Mouse (Mus musculus) right cerebral cortex, postnatal 10 days (tissue): ENCODE data around the gene Ulbp1.
"Not testable (repeated sequence)": the region's sequence is repeated elsewhere in the genome, so short reads cannot be mapped to it uniquely, and the experiment has no call there.

ENCODE experiments used
- DNase-seq, 2 experiments: peaks; one replicate each; pipeline ENCODE4 v3.0.0; 2021; ENCODE audit warnings: low spot score in 2 of 2

The Ulbp1 gene

DNA sequence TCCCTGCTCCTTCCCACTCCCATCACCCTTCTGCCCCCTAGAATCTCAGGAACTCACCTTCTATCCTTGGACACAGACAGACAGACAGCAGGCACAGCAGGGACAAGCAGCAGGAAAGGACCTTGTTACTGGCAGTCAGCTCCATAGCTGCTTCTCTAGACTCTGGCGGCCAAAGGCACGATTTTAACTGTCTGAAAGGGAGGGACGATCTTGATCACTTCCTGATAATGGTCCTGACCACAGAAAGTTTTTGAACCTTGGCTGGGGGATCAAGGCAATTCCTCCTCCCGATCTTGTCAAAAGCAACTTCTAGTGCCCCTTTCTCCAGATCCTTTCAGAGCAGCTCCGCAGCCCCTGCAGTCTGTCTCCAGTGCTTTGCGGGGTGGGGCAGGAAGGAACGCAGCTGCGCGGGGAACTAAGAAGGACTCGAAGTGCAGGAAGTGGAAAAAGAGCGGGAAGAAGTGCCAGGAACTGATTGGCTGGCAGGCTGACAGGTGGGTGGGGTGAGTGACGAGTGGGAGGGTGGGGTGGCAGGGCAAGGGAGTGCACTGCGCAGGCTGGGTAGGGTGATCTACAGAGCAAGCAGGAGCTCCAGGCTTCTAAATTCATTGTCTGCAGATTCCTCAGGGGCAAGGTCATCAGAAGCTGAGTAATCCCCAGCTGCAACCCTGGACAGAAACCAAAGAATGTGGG, at the start of gene Ulbp1:
Gene Ulbp1 (minus strand): TSS at position 442 of the 693 bp plus-strand sequence.
- peak; percentile 40 to 52 for DNase-seq

DNA sequence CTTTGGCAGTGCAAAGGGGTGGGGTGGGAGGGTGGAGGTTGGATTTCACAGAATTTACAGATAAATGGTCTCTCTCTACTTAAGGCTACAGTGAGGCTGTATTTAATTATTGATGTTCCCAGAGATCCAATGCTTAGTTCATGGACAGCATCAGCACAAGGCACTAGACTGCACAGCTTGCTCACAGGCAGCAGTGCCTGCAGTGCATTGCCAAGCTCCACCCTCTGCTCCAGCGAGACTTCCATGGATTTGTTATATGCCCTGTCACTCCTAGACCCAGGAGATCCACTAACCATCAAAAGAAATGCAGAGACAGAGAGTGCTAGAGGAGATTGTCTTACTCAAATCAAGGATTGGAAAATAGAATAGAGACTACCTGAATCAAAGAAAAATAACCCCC, 24.7 kb upstream of the Ulbp1 start:
- not testable (repeated sequence) for DNase-seq

GRCm38 (mm10) chr10:7492384-7492783, 18.9 kb upstream of the Ulbp1 start:
- not testable (repeated sequence) for DNase-seq

DNA sequence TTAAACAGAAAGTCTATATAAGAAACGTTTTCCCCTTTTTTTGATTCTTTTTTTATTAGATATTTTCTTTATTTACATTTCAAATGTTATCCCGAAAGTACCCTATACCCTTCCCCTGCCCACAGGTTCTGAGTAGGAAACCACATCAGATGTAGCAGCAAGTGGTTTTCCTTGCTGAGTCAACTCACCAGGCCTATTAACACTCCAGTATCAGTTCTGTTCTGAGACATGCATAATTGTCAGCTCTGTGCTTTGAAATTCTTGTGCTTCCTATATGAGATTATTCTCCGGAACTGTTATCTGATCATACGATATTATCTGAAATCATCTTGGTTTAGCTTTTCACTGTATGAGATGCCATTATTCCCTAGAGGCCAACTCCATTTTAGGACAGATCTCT, 10.2 kb upstream of the Ulbp1 start:
- no peak for DNase-seq

- not testable (repeated sequence) for DNase-seq
These were observed 787 bp upstream of the Ulbp1 start for GRCm38 (mm10) chr10:7474225-7474624.

- DNase-seq, result no peak
These were observed 1.8 kb downstream of the Ulbp1 start for GRCm38 (mm10) chr10:7471664-7472063.

GRCm38 (mm10) chr10:7470457-7470856, 3.0 kb downstream of the Ulbp1 start:
- no peak for DNase-seq

- peak; percentile 60 to 75 for DNase-seq
These were observed 3.6 kb downstream of the Ulbp1 start for GRCm38 (mm10) chr10:7469716-7470414.

DNA sequence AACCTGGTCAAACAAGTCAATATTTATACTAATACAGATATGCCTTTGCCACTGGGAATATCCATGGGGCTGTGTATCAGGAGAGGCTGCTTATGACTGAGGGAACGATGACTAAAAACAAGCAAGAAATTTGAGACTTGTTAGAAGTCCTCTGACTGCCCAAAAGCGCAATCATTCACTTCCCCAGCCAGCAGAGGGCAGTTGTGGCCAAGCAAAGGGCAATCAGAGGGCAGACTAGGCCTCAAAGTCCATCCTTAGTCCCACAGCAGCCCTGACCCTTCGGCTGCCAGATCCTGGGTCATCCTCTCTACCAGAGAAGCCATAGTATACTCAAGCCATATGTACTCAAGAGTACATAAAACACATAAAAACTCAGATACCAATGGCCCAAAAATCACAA, 11.4 kb downstream of the Ulbp1 start:
- DNase-seq, result no peak

DNA sequence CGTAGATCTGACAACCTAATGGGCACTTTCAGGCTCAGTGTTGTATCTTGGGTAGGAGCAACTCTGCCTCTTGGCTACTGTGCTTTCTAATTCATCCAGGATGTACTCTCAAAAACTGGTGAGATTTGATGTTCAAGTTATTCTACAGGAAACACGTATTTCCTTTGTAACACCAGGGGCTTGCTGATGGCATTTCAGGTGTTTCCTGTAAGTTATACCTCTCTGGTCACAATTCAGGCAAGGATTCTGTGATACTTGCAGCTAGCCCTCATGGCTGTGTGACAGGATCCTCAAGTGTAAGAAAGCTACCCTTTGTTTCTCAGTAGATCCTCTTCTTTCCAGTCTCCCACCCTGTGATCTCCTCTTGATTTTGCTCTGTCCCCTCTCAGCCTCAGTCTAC, 34.5 kb downstream of the Ulbp1 start:
- DNase-seq, result no peak

GRCm38 (mm10) chr10:7393143-7394035, 80.0 kb downstream of the Ulbp1 start:
- DNase-seq, result no peak

- no peak for DNase-seq
These were observed 81.2 kb downstream of the Ulbp1 start for GRCm38 (mm10) chr10:7391935-7392930.

DNA sequence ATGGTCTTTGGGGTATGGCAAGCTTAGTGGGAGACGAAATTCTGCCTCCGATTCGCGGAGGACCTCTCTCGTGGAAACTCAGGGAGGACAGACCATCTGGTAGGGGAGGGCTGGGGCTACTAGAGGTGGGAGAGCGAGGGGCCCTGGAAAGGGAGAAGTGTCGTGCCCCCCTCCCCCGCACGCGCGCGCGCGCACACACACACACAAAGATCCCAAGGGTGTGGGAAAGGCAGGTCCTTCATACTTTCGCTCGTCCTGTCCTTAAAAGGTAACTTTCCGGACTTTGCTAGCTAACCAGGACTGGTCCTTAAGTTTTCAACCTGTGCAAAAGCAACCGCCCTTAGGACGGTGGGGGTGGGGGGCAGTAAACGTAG, 81.9 kb downstream of the Ulbp1 start:
- DNase-seq, result no peak

GRCm38 (mm10) chr10:7391108-7391507, 82.3 kb downstream of the Ulbp1 start:
- no peak for DNase-seq
